Mouse (Mus musculus): ENCODE results near the gene Rgs6.

DNA sequence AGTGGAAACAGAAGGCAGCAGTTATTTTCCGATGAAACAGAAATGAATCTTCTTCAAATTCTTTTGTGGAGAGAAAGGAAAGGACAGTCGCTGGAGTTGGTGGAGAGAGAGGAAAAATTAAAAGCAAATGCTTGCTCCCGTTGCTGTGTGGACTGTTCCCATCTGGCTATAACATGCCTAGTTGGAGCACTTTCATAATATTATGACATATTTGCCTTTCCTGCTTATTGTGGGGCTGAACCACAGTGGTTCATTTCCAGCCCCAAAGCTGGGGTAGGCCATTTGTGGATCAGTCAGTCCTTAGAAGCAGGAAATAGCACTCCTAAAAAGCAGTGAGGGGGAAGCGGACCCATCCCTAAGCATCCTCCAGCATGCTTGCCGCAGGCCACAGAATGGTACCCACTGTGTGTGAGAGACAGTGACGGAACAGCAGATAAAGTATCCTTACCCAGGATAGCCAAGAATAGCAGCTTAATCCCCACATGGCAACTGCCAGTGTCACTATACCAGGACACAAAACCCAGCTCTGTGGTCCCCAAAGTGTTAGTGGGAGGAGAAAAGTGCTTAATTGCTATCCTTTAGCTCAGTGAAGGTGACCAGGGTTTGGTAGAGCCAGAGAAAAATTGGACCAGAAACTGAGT lies 456.0 kb downstream of the Rgs6 start:
- TF ChIP-seq POLR2A (IDR thresholded peaks at IDR 0.05; ENCODE audit: borderline replicate concordance, extremely low read depth, insufficient read depth, insufficient read length, poor library complexity, severe bottlenecking) (no peak), CTCF (IDR thresholded peaks at IDR 0.05; ENCODE audit: borderline replicate concordance, extremely low read depth, insufficient read depth, insufficient read length) (no peak)

Data from brain, embryonic 14.5 days (tissue).